Mouse (Mus musculus): ENCODE measurements around the gene Psmd4. TPM values are rescaled to one million over a fixed set of nuclear protein-coding genes. Genes with fewer than 3 reads are reported as not detected.

The Psmd4 gene
- polyA plus RNA-seq, 1 experiment: 286 TPM

- H3K27me3 ChIP-seq (ENCODE audit: control insufficient read depth, insufficient read depth, low read length, poor library complexity, severe bottlenecking): no peaks in the 10 kb centered on the region
- no peak overlapping the region for H3K9ac ChIP-seq (ENCODE audit: low read depth, poor library complexity, severe bottlenecking)
- no peak overlapping the region for H3K4me3 ChIP-seq (ENCODE audit: low read depth, low read length)
- H3K4me1 ChIP-seq (ENCODE audit: control insufficient read depth, insufficient read depth, low read length): no peaks in the 10 kb centered on the region
- H3K36me3 ChIP-seq (ENCODE audit: control insufficient read depth, insufficient read depth, low read length, poor library complexity, severe bottlenecking): no peaks in the 10 kb centered on the region
- H3K27ac ChIP-seq (ENCODE audit: insufficient read depth, low read length): no peak overlapping the region
- no peaks in the 10 kb centered on the region for H3K9me3 ChIP-seq (replicated peaks; ENCODE audit: control insufficient read depth, insufficient read depth, low read length, poor library complexity, severe bottlenecking)
- TF ChIP-seq POLR2A (IDR thresholded peaks at IDR 0.05; ENCODE audit: insufficient read depth, low read length) (no peak), EP300 (IDR thresholded peaks at IDR 0.05; ENCODE audit: insufficient read depth, low read depth, low read length) (no peak), CTCF (IDR thresholded peaks at IDR 0.05; ENCODE audit: low read depth, low read length) (no peak)
These were observed 23.7 kb downstream of the Psmd4 start for GRCm38 (mm10) chr3:95018741-95019140.

- no peak for TF ChIP-seq EP300 (IDR thresholded peaks at IDR 0.05; ENCODE audit: insufficient read depth, low read depth, low read length)
- no peaks in the 10 kb centered on the region for H3K27me3 ChIP-seq (ENCODE audit: control insufficient read depth, insufficient read depth, low read length, poor library complexity, severe bottlenecking)
- peak overlapping the region; percentile 69 for H3K27ac ChIP-seq (ENCODE audit: insufficient read depth, low read length)
- H3K36me3 ChIP-seq (ENCODE audit: control insufficient read depth, insufficient read depth, low read length, poor library complexity, severe bottlenecking): peaks cover 6% of the 10 kb centered on the region
- peak overlapping the region; percentile 60 for H3K4me3 ChIP-seq (ENCODE audit: low read depth, low read length)
- H3K9ac ChIP-seq (ENCODE audit: low read depth, poor library complexity, severe bottlenecking): peak overlapping the region; percentile 70
- no peaks in the 10 kb centered on the region for H3K9me3 ChIP-seq (replicated peaks; ENCODE audit: control insufficient read depth, insufficient read depth, low read length, poor library complexity, severe bottlenecking)
- H3K4me1 ChIP-seq (ENCODE audit: control insufficient read depth, insufficient read depth, low read length): no peaks in the 10 kb centered on the region
These were observed 25.8 kb downstream of the Psmd4 start for GRCm38 (mm10) chr3:95016532-95017056.

GRCm38 (mm10) chr3:95015891-95016531 is 26.4 kb downstream of the Psmd4 start:
- TF ChIP-seq POLR2A (IDR thresholded peaks at IDR 0.05; ENCODE audit: insufficient read depth, low read length): peak; percentile 51
- TF ChIP-seq EP300 (IDR thresholded peaks at IDR 0.05; ENCODE audit: insufficient read depth, low read depth, low read length): peak; percentile 26; the same call in 1 of the 2 replicates
- TF ChIP-seq CTCF (IDR thresholded peaks at IDR 0.05; ENCODE audit: low read depth, low read length): no peak
- Histone ChIP-seq H3K27me3 (ENCODE audit: control insufficient read depth, insufficient read depth, low read length, poor library complexity, severe bottlenecking) (no peaks in the 10 kb centered on the region), H3K27ac (ENCODE audit: insufficient read depth, low read length) (peak overlapping the region; percentile 91), H3K4me1 (ENCODE audit: control insufficient read depth, insufficient read depth, low read length) (no peaks in the 10 kb centered on the region), H3K9me3 (replicated peaks; ENCODE audit: control insufficient read depth, insufficient read depth, low read length, poor library complexity, severe bottlenecking) (no peaks in the 10 kb centered on the region), H3K36me3 (ENCODE audit: control insufficient read depth, insufficient read depth, low read length, poor library complexity, severe bottlenecking) (peaks cover 11% of the 10 kb centered on the region), H3K4me3 (ENCODE audit: low read depth, low read length) (peak overlapping the region; percentile 60), H3K9ac (ENCODE audit: low read depth, poor library complexity, severe bottlenecking) (peak overlapping the region; percentile 70)

GRCm38 (mm10) chr3:95015337-95015872 is 27.0 kb downstream of the Psmd4 start, which contains the start of gene Zfp687:
TSS of gene Zfp687 (minus strand) at chr3:95015448.
- TF ChIP-seq CTCF (IDR thresholded peaks at IDR 0.05; ENCODE audit: low read depth, low read length) (no peak), EP300 (IDR thresholded peaks at IDR 0.05; ENCODE audit: insufficient read depth, low read depth, low read length) (no peak), POLR2A (IDR thresholded peaks at IDR 0.05; ENCODE audit: insufficient read depth, low read length) (peak; percentile 92)
- H3K9me3 ChIP-seq (replicated peaks; ENCODE audit: control insufficient read depth, insufficient read depth, low read length, poor library complexity, severe bottlenecking): no peaks in the 10 kb centered on the region
- peak within 1 kb of the TSS; percentile 70 for H3K9ac ChIP-seq (ENCODE audit: low read depth, poor library complexity, severe bottlenecking)
- peak within 1 kb of the TSS; percentile 91 for H3K4me3 ChIP-seq (ENCODE audit: low read depth, low read length)
- peaks cover 15% of the 10 kb centered on the region for H3K36me3 ChIP-seq (ENCODE audit: control insufficient read depth, insufficient read depth, low read length, poor library complexity, severe bottlenecking)
- H3K27ac ChIP-seq (ENCODE audit: insufficient read depth, low read length): peak within 1 kb of the TSS; percentile 91
- no peaks in the 10 kb centered on the region for H3K27me3 ChIP-seq (ENCODE audit: control insufficient read depth, insufficient read depth, low read length, poor library complexity, severe bottlenecking)
- H3K4me1 ChIP-seq (ENCODE audit: control insufficient read depth, insufficient read depth, low read length): no peaks in the 10 kb centered on the region

GRCm38 (mm10) chr3:95014428-95015151 is 27.8 kb downstream of the Psmd4 start:
- no peaks in the 10 kb centered on the region for H3K27me3 ChIP-seq (ENCODE audit: control insufficient read depth, insufficient read depth, low read length, poor library complexity, severe bottlenecking)
- H3K4me3 ChIP-seq (ENCODE audit: low read depth, low read length): peak overlapping the region; percentile 91
- TF ChIP-seq CTCF (IDR thresholded peaks at IDR 0.05; ENCODE audit: low read depth, low read length) (no peak), POLR2A (IDR thresholded peaks at IDR 0.05; ENCODE audit: insufficient read depth, low read length) (no peak), EP300 (IDR thresholded peaks at IDR 0.05; ENCODE audit: insufficient read depth, low read depth, low read length) (no peak)
- no peaks in the 10 kb centered on the region for H3K4me1 ChIP-seq (ENCODE audit: control insufficient read depth, insufficient read depth, low read length)
- H3K9ac ChIP-seq (ENCODE audit: low read depth, poor library complexity, severe bottlenecking): peak overlapping the region; percentile 70
- no peaks in the 10 kb centered on the region for H3K9me3 ChIP-seq (replicated peaks; ENCODE audit: control insufficient read depth, insufficient read depth, low read length, poor library complexity, severe bottlenecking)
- H3K27ac ChIP-seq (ENCODE audit: insufficient read depth, low read length): no peak overlapping the region
- H3K36me3 ChIP-seq (ENCODE audit: control insufficient read depth, insufficient read depth, low read length, poor library complexity, severe bottlenecking): peaks cover 22% of the 10 kb centered on the region
